In the genomic region with DNA sequence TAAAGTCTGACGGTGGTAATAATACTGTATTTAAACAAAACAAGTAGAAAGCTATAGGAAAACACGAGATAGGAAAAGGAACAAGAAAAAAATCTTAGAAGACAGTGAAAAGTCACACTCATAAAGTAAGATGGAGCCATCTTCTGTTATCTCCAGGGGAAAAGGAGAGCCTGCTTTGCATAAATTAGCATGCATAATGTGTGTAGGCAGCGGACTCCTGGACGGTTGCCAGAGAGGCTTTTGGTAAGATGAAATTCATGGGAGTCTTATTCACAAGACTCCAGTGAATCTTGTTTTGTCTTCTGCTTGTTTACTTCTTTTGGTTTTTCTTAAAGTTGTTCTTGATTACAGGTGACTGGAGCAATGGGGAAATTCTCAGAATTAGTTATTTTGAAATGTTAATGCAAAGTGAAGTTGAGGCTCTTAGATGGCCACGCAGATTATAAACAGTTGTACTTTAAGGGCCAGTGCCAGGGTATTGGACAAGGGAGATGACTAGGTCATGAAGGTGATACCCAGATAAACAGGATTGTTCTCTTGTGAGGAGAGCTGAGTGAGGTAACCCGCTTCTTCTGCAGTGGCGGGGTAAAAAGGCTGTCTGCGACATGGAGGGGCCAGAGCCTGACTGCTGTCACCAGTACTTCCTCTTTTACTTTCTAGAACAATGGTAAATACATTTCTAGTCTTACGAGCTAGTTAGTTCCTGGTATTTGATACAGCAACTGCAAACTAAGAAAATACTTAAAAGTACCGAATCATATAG, we compare ENCODE assay signal across 8 mouse cellular contexts. TPM values are rescaled to one million over a fixed set of nuclear protein-coding genes. Genes with fewer than 3 reads are reported as not detected.
A peak's percentile ranks its signal among the peaks of the same experiment; 100 is the strongest.
DNase-seq lines count a peak whose midpoint lies in the region; ATAC-seq lines count a peak whose summit lies in the region.

No protein-coding gene starts in this region.

- no peak overlapping the region for H3K4me3 ChIP-seq in limb, embryonic 10.5 days
- H3K4me3 ChIP-seq in kidney, embryonic 15.5 days (replicated peaks) = no peak overlapping the region

- peak; percentile 74 to 84 for DNase-seq in cerebellum, postnatal 14 days
- DNase-seq in cerebellum, adult 18-20 months = no peak
- peak; percentile 80 for DNase-seq in CD4-positive, CD25-positive, alpha-beta regulatory T cell, adult 2 months (ENCODE audit: low read depth, low spot score)
- DNase-seq in frontal cortex, postnatal 10 days (ENCODE audit: low spot score in 2 of 2) = peak; percentile 59 to 64
- DNase-seq in limb, embryonic 10.5 days (ENCODE audit: low spot score) = no peak
- no peak for DNase-seq in heart, postnatal 25 days (ENCODE audit: low spot score)

- peak; percentile 96 for ATAC-seq in megakaryocyte progenitor cell, adult 5-6 weeks (replicated peaks; ENCODE audit: poor library complexity)
- ATAC-seq in kidney, embryonic 15.5 days (replicated peaks; ENCODE audit: low FRiP score) = no peak

- no peaks in the 10 kb centered on the region for H3K4me1 ChIP-seq in limb, embryonic 10.5 days
- no peaks in the 10 kb centered on the region for H3K4me1 ChIP-seq in kidney, embryonic 15.5 days

- H3K27ac ChIP-seq in limb, embryonic 10.5 days = no peak overlapping the region
- H3K27ac ChIP-seq in kidney, embryonic 15.5 days = no peak overlapping the region

- no peaks in the 10 kb centered on the region for H3K9me3 ChIP-seq in limb, embryonic 10.5 days (replicated peaks)
- no peaks in the 10 kb centered on the region for H3K9me3 ChIP-seq in kidney, embryonic 15.5 days (replicated peaks)

- no peaks in the 10 kb centered on the region for H3K27me3 ChIP-seq in limb, embryonic 10.5 days (ENCODE audit: low read depth, poor library complexity, severe bottlenecking)
- H3K27me3 ChIP-seq in kidney, embryonic 15.5 days = no peaks in the 10 kb centered on the region

- H3K4me2 ChIP-seq in kidney, embryonic 15.5 days = no peak overlapping the region

- WGBS in limb, embryonic 10.5 days = 89% methylated on average over 10 of the region's 10 CpGs
- 81% methylated on average over 10 of the region's 10 CpGs for WGBS in kidney, embryonic 15.5 days

- H3K36me3 ChIP-seq in limb, embryonic 10.5 days = no peaks in the 10 kb centered on the region
- no peaks in the 10 kb centered on the region for H3K36me3 ChIP-seq in kidney, embryonic 15.5 days

- intact Hi-C loops in heart, postnatal 25 days (cut with DNase I) = no loop called here

- no peak overlapping the region for H3K9ac ChIP-seq in kidney, embryonic 15.5 days

RNA-seq across cellular contexts. Expression of gene Ppm1l, which starts 57.1 kb away (rescaled TPM):
- total RNA-seq in megakaryocyte progenitor cell, adult 5-6 weeks (2015) = 2.2 TPM in 2 replicates
- total RNA-seq in megakaryocyte progenitor cell, adult 5-6 weeks (2017) = 1.5 and 2.0 TPM in 2 replicates
- 6.7 and 9.5 TPM in 2 replicates for polyA plus RNA-seq in limb, embryonic 10.5 days (2016; fragmentation: Nextera tagmentation; extraction: Ambion mirVana)
- 6.2 and 6.8 TPM in 2 replicates for polyA plus RNA-seq in kidney, embryonic 15.5 days (2015; fragmentation: Nextera tagmentation; extraction: Ambion mirVana)
- total RNA-seq in heart, postnatal 25 days (2021) = 10 to 100 TPM; 23.6 to 24.5 TPM

Comparison
In these comparisons a context has a peak if more than half of its experiments do, and no peak if none do; other contexts are left out.
1. DNase-seq: peak in cerebellum, postnatal 14 days (2 of 2), CD4-positive, CD25-positive, alpha-beta regulatory T cell, adult 2 months (single experiment) and frontal cortex, postnatal 10 days (2 of 2); none in cerebellum, adult 18-20 months (0 of 2), limb, embryonic 10.5 days (single experiment) and heart, postnatal 25 days (single experiment).
2. RNA of gene Ppm1l, which starts 57.1 kb away (total RNA-seq): 23.6 to 24.5 TPM in heart, postnatal 25 days; 1.5 to 2.2 TPM in megakaryocyte progenitor cell, adult 5-6 weeks; every median in the first group is over 4 times any median in the second.